Mouse (Mus musculus): ENCODE results near the gene Lamp2.

DNA sequence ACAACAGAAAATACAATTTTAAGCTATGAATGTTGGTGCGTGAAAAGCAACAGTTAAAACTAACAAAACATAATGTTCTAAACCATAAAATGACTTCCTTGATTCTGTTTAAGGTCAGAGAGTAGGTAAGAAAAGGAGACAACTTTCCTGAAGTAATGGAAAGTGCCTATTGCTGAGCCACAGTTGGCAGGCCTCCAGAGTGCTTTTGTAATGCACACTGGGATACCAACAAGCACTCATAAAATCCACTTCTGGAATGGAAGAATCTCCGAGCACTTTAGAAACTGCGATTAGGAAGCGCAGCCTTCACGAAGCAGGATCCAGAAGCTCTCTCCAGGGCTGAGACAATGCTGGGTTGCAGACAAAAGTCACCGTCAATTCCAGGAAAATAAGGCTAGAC lies 5.8 kb downstream of the Lamp2 start:
- TF ChIP-seq CTCF (IDR thresholded peaks at IDR 0.05; ENCODE audit: borderline replicate concordance, extremely low read depth, insufficient read depth, insufficient read length): no peak
- TF ChIP-seq POLR2A (IDR thresholded peaks at IDR 0.05; ENCODE audit: borderline replicate concordance, extremely low read depth, insufficient read depth, insufficient read length, poor library complexity, severe bottlenecking): no peak

Data from brain, embryonic 14.5 days (tissue).